Mouse (Mus musculus) hindbrain, embryonic 15.5 days (tissue): ENCODE measurements at regions not wholly inside any gene's neighbourhood (a gene's known extent, or its start where the extent isn't known, plus 50 kb on each side); places are given as distances from the start of the nearest gene placed in this dataset.

Source experiments
- ATAC-seq: fragments of 200-750 bp; cut with Nextera tagmentation; 2 replicates; pipeline ENCODE4 v1.8.0; 2017; ENCODE audit warnings: low read depth, moderate number of reproducible peaks, moderate TSS enrichment; ENCODE audit not compliant: low FRiP score
- H3K27ac ChIP-seq: fragments of 300-500 bp; sonication (generic); replicated peaks from 2 replicates; pipeline ENCODE4 v1.5.1; 2015; ENCODE audit warnings: mild to moderate bottlenecking, inconsistent platforms
- H3K27me3 ChIP-seq: fragments of 300-500 bp; sonication (generic); 2 replicates; pipeline ENCODE4 v1.6.1; 2015; ENCODE audit warnings: control low read depth, inconsistent platforms
- H3K36me3 ChIP-seq: fragments of 300-500 bp; sonication (generic); 2 replicates; pipeline ENCODE4 v1.6.1; 2015; ENCODE audit warnings: control low read depth, inconsistent platforms
- H3K4me1 ChIP-seq: fragments of 300-500 bp; sonication (generic); replicated peaks from 2 replicates; pipeline ENCODE4 v1.6.1; 2015; ENCODE audit warnings: control low read depth, inconsistent platforms
- H3K4me2 ChIP-seq: fragments of 300-500 bp; sonication (generic); 2 replicates; pipeline ENCODE4 v1.6.1; 2015; ENCODE audit warnings: moderate library complexity, mild to moderate bottlenecking, inconsistent platforms
- H3K4me3 ChIP-seq: fragments of 300-500 bp; sonication (generic); 2 replicates; pipeline ENCODE4 v1.5.1; 2015; ENCODE audit warnings: mild to moderate bottlenecking, inconsistent platforms
- H3K9ac ChIP-seq: fragments of 300-500 bp; sonication (generic); 2 replicates; pipeline ENCODE4 v1.6.1; 2015; ENCODE audit warnings: inconsistent platforms
- H3K9me3 ChIP-seq: fragments of 300-500 bp; sonication (generic); 2 replicates; pipeline ENCODE4 v1.6.1; 2016; ENCODE audit warnings: control low read depth, inconsistent platforms
- WGBS: fragments of 180-500 bp; shearing (Covaris S2); methylation state at CpG from one replicate; pipeline ENCODE4 v1.1.7; 2015; 5-methylcytosine and 5-hydroxymethylcytosine counted together

DNA sequence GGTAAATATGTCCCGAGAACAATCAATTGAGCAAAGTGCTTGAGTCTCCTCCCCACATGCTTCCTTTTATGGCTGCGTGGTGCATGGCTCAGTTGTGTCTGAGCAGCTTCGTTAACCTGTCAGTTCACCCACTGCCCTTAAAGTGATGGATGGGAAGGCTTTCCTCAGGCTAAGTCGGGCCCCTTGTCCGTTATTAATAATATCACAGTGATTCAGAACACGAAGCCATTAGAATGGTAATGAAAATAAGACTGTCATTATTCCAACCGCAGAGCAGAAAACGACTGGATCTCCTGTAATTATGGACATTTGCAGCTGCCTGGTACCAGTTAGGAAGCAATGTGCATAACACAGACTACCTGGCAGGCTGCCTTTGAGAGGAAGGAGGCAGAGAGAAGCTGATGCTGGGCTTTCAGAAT lies 375.9 kb downstream of the Med10 start:
- peak overlapping the region; percentile 54 for H3K27ac ChIP-seq
- no peaks in the 10 kb centered on the region for H3K27me3 ChIP-seq
- 0 out of 2 replicates have a peak overlapping the region, but pooled peaks have one; percentile 16 for H3K4me2 ChIP-seq
- H3K9me3 ChIP-seq = no peaks in the 10 kb centered on the region
- ATAC-seq = 0 out of 2 replicates have a peak, but pooled peaks have one; percentile 51
- H3K36me3 ChIP-seq = no peaks in the 10 kb centered on the region
- H3K9ac ChIP-seq = no peak overlapping the region; the same call in 1 of the 2 replicates
- 31% methylated on average over 8 of the region's 8 CpGs for WGBS
- H3K4me3 ChIP-seq = no peak overlapping the region
- peaks cover 12% of the 10 kb centered on the region for H3K4me1 ChIP-seq

DNA sequence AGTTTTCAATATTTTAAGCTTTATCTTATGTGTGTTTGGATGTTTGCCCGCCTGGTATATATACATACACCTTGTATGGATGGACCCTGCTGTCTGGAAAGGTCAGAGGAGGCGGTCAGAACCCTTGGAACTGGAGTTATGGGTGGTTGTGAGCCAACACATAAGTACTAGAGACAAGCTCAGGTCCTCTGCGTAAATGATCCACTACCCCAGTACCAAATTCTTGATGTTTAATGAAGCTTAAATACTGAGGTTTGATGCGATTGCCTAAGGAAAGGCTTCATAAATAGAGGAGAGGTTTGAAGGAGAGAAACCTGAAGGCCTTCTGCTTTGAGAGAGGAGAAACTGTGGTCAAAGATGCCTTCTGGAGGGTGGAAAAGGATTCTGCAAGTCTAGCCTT lies 388.8 kb downstream of the Med10 start:
- WGBS = 77% methylated on average over 4 of the region's 4 CpGs
- no peak overlapping the region for H3K4me2 ChIP-seq
- no peaks in the 10 kb centered on the region for H3K36me3 ChIP-seq
- H3K4me1 ChIP-seq = peaks cover 1% of the 10 kb centered on the region; the same call in 1 of the 2 replicates
- H3K27ac ChIP-seq = no peak overlapping the region
- no peak for ATAC-seq
- H3K9ac ChIP-seq = no peak overlapping the region
- no peaks in the 10 kb centered on the region for H3K27me3 ChIP-seq
- H3K4me3 ChIP-seq = no peak overlapping the region
- no peaks in the 10 kb centered on the region for H3K9me3 ChIP-seq

DNA sequence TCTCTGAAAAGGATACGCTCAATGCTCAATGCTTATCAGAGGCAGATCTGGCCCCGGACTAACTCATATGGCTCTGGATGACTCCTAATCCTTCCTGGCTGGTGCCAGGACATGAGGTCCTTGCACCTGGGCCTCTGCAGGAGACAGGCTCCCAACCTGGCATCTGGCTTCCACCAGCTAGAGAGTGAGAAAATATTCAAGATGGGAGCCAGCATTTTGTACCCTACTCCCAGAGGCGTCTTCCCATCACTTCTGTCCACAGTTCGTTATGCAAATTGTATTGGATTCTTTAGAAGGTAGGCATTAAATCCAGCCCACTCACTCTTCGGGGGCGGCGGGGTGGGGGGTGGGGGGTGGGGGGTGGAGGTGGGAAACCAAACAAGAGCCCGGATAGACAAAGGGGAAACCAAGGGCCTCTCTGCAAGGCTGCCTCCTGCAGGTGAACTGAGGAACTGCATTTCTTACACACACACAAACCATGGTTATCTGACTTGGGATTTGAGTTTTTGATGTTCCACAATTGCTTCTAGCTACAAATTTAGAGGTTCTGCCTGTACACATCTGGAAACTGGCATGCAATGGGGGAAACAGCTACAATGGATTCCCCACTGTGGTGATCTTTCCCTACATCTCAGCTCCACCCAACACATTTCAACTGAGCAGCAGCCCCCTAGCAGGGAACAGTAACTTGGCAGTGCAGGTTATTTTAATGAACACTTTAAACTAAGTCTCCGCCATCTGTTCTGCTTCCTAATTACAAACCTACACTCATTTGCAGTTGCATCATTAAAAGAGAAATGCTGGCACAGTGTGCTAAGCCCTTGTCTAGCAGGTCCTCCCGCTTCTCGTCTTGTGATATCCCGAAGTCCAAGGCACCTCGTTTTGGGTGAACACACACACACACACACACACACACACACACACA lies 390.2 kb downstream of the Med10 start:
- Histone ChIP-seq H3K4me3 (no peak overlapping the region), H3K4me2 (no peak overlapping the region), H3K27ac (0 out of 2 replicates have a peak overlapping the region, but pooled peaks have one; percentile 45), H3K9ac (no peak overlapping the region), H3K36me3 (no peaks in the 10 kb centered on the region), H3K4me1 (peaks cover 9% of the 10 kb centered on the region; the same call in 1 of the 2 replicates), H3K9me3 (no peaks in the 10 kb centered on the region), H3K27me3 (no peaks in the 10 kb centered on the region)
- 72% methylated on average over 13 of the region's 13 CpGs for WGBS
- peak; percentile 54; the same call in 1 of the 2 replicates for ATAC-seq

DNA sequence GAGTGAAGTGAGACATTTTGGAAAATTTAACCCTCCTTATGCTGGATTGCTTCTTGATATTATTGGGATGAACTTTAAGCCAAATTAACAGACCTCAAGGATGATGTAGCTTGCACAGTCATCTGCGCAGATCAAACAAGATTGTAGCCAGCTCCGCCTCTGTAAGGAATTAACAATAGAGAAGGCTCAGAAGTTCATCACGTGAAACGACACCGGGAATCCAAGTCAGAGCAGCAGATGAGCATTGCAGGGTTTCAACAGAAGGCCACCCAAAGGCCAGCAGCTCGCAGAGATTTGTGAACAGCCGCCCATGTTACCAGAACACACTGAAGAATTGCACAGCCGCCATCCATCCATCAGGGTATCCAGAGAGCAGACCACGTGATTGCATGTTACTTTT lies 391.1 kb downstream of the Med10 start:
- no peak overlapping the region for H3K4me2 ChIP-seq
- H3K4me3 ChIP-seq = no peak overlapping the region
- no peak overlapping the region for H3K9ac ChIP-seq
- no peak for ATAC-seq
- no peak overlapping the region for H3K27ac ChIP-seq
- H3K27me3 ChIP-seq = no peaks in the 10 kb centered on the region
- H3K36me3 ChIP-seq = no peaks in the 10 kb centered on the region
- H3K4me1 ChIP-seq = peaks cover 9% of the 10 kb centered on the region; the same call in 1 of the 2 replicates
- WGBS = 86% methylated on average over 9 of the region's 9 CpGs
- H3K9me3 ChIP-seq = no peaks in the 10 kb centered on the region

DNA sequence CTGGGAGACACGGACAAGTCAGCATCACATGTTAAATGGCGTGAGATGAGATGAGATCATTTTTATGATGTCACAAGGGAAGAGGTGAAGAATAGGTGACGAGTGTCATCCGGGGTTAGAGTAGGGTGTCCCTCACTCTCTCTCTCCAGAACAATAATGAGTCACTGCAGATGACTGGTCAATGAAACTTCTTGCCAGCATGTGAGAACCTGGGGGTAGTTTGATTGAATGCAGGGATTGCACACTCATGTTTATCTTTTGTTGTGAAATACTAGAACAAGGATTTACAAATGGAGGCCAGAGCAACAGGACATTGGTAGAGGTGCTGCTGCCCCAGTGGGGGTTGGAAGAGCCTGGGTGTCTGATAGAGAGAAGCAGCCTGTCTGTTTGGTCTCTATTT lies 393.7 kb downstream of the Med10 start:
- Histone ChIP-seq H3K9ac (no peak overlapping the region), H3K9me3 (no peaks in the 10 kb centered on the region), H3K27ac (no peak overlapping the region), H3K27me3 (no peaks in the 10 kb centered on the region), H3K4me1 (peaks cover 9% of the 10 kb centered on the region; the same call in 1 of the 2 replicates), H3K4me3 (no peak overlapping the region), H3K4me2 (no peak overlapping the region), H3K36me3 (no peaks in the 10 kb centered on the region)
- ATAC-seq = no peak
- WGBS = 70% methylated on average over 4 of the region's 4 CpGs

DNA sequence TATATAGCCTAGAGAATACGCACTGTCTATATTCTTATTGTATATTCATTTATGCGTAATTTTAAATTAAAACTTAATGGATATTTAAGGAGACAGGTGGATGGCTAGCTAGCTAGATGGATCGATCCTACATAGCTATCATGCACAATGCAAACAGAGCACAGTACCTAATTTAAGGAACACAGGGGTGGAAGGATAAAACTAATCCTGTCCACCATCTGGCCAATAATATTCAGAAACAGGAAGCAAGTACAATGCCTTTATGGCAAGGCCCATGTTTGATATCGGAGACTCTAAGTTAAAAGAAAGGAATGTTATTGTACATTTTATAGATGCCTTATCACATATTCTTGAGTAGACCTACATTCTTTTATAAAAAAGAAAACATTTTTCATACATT lies 396.4 kb downstream of the Med10 start:
- H3K9me3 ChIP-seq = no peaks in the 10 kb centered on the region
- no peak overlapping the region for H3K4me2 ChIP-seq
- H3K9ac ChIP-seq = no peak overlapping the region
- H3K4me1 ChIP-seq = 0 out of 2 replicates have a peak, but pooled peaks cover 9% of the 10 kb centered on the region
- no peak for ATAC-seq
- no peaks in the 10 kb centered on the region for H3K36me3 ChIP-seq
- no peak overlapping the region for H3K4me3 ChIP-seq
- H3K27me3 ChIP-seq = no peaks in the 10 kb centered on the region
- H3K27ac ChIP-seq = no peak overlapping the region
- 76% methylated on average over 4 of the region's 4 CpGs for WGBS

DNA sequence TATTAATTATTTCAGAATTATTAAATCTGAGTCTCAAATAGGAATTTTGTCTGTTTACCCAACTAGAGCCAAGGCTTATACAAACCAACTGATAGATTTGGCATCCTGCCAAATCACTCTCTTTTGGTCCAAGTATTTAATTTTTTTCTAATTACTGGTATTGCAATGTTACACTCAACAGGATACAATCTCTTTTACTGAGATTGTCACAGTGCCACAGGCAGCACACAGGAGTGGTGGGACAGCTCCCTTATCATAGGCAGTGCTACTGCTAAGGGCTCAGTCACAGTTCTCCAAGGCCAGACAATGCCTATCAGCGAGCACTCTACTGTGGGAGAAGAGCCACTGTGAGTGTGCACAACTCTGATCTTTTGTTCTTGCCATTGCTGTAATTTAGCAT lies 396.9 kb downstream of the Med10 start:
- Histone ChIP-seq H3K4me2 (no peak overlapping the region), H3K4me3 (no peak overlapping the region), H3K9ac (no peak overlapping the region), H3K27ac (0 out of 2 replicates have a peak overlapping the region, but pooled peaks have one; percentile 34), H3K4me1 (0 out of 2 replicates have a peak, but pooled peaks cover 9% of the 10 kb centered on the region), H3K27me3 (no peaks in the 10 kb centered on the region), H3K9me3 (no peaks in the 10 kb centered on the region), H3K36me3 (no peaks in the 10 kb centered on the region)
- WGBS = 49% methylated on average over 1 of the region's 1 CpGs
- peak; percentile 19; the same call in 1 of the 2 replicates for ATAC-seq

DNA sequence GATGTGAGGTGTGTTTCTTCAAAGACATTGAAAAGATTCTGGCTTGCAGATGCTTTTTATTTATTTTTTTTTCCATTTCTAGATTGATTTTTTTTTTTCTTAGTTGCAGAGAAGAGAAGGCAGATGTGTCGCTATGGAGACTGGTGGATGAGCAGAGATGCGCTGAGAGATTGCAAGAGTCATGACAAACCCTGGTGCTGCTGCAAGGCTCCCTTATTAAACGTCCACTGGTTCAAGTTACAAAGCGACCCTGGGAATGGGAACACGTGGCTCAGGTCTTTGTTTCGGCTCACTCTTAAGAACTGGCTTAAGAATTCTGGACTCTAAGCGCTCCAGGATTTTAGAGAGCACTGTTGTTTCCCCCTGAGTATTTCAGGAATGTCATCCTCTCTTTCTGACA lies 403.1 kb downstream of the Med10 start:
- Histone ChIP-seq H3K4me1 (no peaks in the 10 kb centered on the region; the same call in 1 of the 2 replicates), H3K4me3 (no peak overlapping the region), H3K27ac (no peak overlapping the region), H3K36me3 (no peaks in the 10 kb centered on the region), H3K4me2 (no peak overlapping the region), H3K27me3 (no peaks in the 10 kb centered on the region), H3K9ac (no peak overlapping the region), H3K9me3 (no peaks in the 10 kb centered on the region)
- WGBS = 41% methylated on average over 7 of the region's 7 CpGs
- no peak for ATAC-seq

DNA sequence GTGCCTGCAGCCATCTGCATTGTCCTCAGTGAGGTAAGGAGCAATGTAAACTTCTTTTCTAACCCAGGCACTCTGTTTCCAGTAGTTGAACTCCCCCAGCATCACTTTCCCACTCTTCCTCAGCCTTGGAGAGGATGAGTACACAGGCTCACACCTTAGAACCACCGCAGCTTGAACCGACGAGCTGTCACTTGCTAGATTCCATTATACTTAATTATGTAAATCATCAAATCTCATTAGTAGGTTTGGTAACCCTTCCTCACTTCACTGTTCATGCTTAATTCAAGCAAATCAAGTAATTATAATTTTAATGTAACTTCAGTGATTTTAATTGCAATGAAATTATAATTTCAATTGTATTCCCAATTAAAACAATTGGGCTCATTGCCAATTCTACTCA lies 408.0 kb downstream of the Med10 start:
- WGBS = 55% methylated on average over 3 of the region's 3 CpGs
- Histone ChIP-seq H3K4me2 (no peak overlapping the region), H3K4me1 (no peaks in the 10 kb centered on the region; the same call in 1 of the 2 replicates), H3K36me3 (no peaks in the 10 kb centered on the region), H3K9ac (no peak overlapping the region), H3K4me3 (no peak overlapping the region), H3K27me3 (no peaks in the 10 kb centered on the region), H3K27ac (no peak overlapping the region), H3K9me3 (no peaks in the 10 kb centered on the region)
- no peak for ATAC-seq

DNA sequence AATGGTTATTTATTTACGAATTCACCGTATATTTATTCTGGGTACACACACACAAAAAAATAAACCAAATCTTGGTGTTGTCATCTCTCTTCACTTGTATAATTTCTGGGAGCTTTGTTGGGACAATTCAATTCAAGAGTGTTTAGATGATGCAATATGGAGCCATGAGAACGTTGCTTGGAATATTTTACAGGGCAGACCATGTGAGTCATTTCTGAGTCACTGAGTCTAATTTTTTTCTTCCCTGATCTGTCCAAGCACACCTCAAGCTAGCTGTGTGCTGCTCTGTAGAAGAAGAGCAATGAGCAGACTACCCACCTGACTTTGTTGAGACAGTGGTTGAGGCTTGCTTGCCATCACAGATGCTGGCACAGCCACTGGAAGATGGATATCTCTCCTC lies 410.8 kb downstream of the Med10 start:
- Histone ChIP-seq H3K36me3 (no peaks in the 10 kb centered on the region), H3K4me2 (no peak overlapping the region), H3K4me1 (peaks cover 24% of the 10 kb centered on the region), H3K4me3 (no peak overlapping the region), H3K9ac (no peak overlapping the region), H3K27ac (no peak overlapping the region), H3K27me3 (no peaks in the 10 kb centered on the region), H3K9me3 (no peaks in the 10 kb centered on the region)
- WGBS = 93% methylated on average over 3 of the region's 3 CpGs
- ATAC-seq = no peak

DNA sequence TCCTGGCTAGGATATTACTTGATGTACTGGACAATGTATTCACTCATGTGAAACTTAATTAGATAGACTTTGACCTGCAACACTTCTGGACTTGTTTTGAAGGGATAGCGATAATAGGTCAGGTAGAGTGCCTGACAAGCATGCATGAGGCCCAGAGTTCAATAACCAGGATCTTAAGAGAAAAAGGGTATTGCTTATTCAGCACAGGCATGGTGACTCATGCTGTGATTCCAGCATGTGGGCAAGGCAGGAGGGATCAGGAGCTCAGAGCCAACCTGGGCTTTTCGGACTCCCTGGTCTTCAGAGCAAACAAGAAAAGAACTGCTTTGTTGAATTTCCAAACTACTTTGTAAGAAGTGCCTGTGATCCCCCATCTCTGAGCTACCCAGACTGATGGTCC lies 411.4 kb downstream of the Med10 start:
- no peaks in the 10 kb centered on the region for H3K9me3 ChIP-seq
- no peak overlapping the region for H3K4me3 ChIP-seq
- no peak overlapping the region for H3K9ac ChIP-seq
- H3K4me2 ChIP-seq = no peak overlapping the region
- no peaks in the 10 kb centered on the region for H3K36me3 ChIP-seq
- 80% methylated on average over 2 of the region's 2 CpGs for WGBS
- H3K27me3 ChIP-seq = no peaks in the 10 kb centered on the region
- no peak for ATAC-seq
- H3K4me1 ChIP-seq = peaks cover 24% of the 10 kb centered on the region
- H3K27ac ChIP-seq = no peak overlapping the region

DNA sequence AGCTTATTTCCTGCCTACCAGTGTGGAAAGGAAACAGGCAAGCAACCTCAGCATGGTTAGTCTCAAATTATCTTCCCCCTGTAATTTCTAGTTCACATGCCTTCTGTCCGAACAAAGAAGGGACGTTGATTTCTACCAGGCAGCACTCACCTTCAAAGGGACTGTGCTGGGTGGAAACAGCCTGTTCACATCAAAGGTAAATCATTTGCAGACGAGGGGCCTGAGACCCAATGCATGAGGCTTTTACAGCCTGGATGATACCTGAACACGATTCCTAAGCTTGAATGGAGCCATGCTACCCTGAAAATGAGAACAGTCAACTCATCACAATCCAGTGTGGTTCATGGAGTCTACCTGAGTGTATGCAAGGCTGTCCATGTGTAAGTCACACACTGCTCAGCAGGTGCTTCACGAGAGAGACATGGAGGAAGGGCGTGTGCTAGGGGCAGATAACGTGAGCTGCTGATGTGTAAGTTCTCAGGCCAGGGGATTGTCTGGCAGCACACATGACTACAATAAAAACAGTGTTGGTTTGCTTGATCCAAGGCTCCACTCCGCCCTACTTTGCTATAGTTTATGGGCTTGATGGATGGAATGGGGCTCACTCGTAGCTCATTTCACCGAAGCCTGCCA lies 411.9 kb downstream of the Med10 start:
- 90% methylated on average over 10 of the region's 10 CpGs for WGBS
- Histone ChIP-seq H3K27ac (no peak overlapping the region), H3K4me2 (no peak overlapping the region), H3K9ac (no peak overlapping the region), H3K4me3 (no peak overlapping the region), H3K9me3 (no peaks in the 10 kb centered on the region), H3K36me3 (no peaks in the 10 kb centered on the region), H3K27me3 (no peaks in the 10 kb centered on the region), H3K4me1 (peaks cover 24% of the 10 kb centered on the region)
- no peak for ATAC-seq
